Mouse (Mus musculus): ENCODE data around the gene Gmeb2. TPM values are rescaled to one million over a fixed set of nuclear protein-coding genes. Genes with fewer than 3 reads are reported as not detected.

Gmeb2 gene
- polyA plus RNA-seq, 1 experiment from 2014 or later = 19.7 TPM

- Histone ChIP-seq H3K27me3 (peaks cover 50% of the 10 kb centered on the region), H3K4me3 (no peak overlapping the region), H3K27ac (no peak overlapping the region), H3K9ac (no peak overlapping the region), H3K4me1 (no peaks in the 10 kb centered on the region), H3K4me2 (replicated peaks) (peak overlapping the region; percentile 20; the same call in 1 of the 2 replicates), H3K9me3 (no peaks in the 10 kb centered on the region), H3K36me3 (no peaks in the 10 kb centered on the region)
- ATAC-seq (ENCODE audit: insufficient number of reproducible peaks, insufficient read depth, low FRiP score, low TSS enrichment) = peak; percentile 64
- 8% methylated on average over 30 of the region's 30 CpGs for WGBS
These were observed 19.4 kb upstream of the Gmeb2 start for GRCm38 (mm10) chr2:181307144-181307804.

GRCm38 (mm10) chr2:181304944-181305343, 17.1 kb upstream of the Gmeb2 start:
- Histone ChIP-seq H3K27me3 (peaks cover 39% of the 10 kb centered on the region), H3K9me3 (peaks cover 7% of the 10 kb centered on the region; the same call in 1 of the 2 replicates), H3K4me1 (no peaks in the 10 kb centered on the region), H3K9ac (no peak overlapping the region), H3K4me3 (no peak overlapping the region), H3K27ac (no peak overlapping the region), H3K36me3 (peaks cover 18% of the 10 kb centered on the region; the same call in 1 of the 2 replicates), H3K4me2 (replicated peaks) (no peak overlapping the region)
- ATAC-seq (ENCODE audit: insufficient number of reproducible peaks, insufficient read depth, low FRiP score, low TSS enrichment) = no peak
- 80% methylated on average over 1 of the region's 1 CpGs for WGBS

- Histone ChIP-seq H3K9ac (no peak overlapping the region), H3K27me3 (peaks cover 19% of the 10 kb centered on the region), H3K4me2 (replicated peaks) (no peak overlapping the region), H3K4me1 (no peaks in the 10 kb centered on the region), H3K9me3 (peaks cover 7% of the 10 kb centered on the region; the same call in 1 of the 2 replicates), H3K4me3 (no peak overlapping the region), H3K36me3 (peaks cover 18% of the 10 kb centered on the region; the same call in 1 of the 2 replicates), H3K27ac (no peak overlapping the region)
- 29% methylated on average over 3 of the region's 3 CpGs for WGBS
- no peak for ATAC-seq (ENCODE audit: insufficient number of reproducible peaks, insufficient read depth, low FRiP score, low TSS enrichment)
These were observed 14.2 kb upstream of the Gmeb2 start for GRCm38 (mm10) chr2:181302041-181302440.

- no peak for ATAC-seq (ENCODE audit: insufficient number of reproducible peaks, insufficient read depth, low FRiP score, low TSS enrichment)
- Histone ChIP-seq H3K4me1 (peaks cover 17% of the 10 kb centered on the region), H3K27me3 (no peaks in the 10 kb centered on the region), H3K9me3 (no peaks in the 10 kb centered on the region), H3K4me2 (replicated peaks) (no peak overlapping the region), H3K36me3 (peaks cover 2% of the 10 kb centered on the region; the same call in 1 of the 2 replicates), H3K4me3 (no peak overlapping the region), H3K9ac (no peak overlapping the region), H3K27ac (no peak overlapping the region)
- WGBS = 76% methylated on average over 1 of the region's 1 CpGs
These were observed 3.1 kb upstream of the Gmeb2 start for GRCm38 (mm10) chr2:181290937-181291336.

- WGBS = 76% methylated on average over 3 of the region's 3 CpGs
- no peak overlapping the region for H3K27ac ChIP-seq
- no peak for ATAC-seq (ENCODE audit: insufficient number of reproducible peaks, insufficient read depth, low FRiP score, low TSS enrichment)
These were observed 856 bp upstream of the Gmeb2 start for GRCm38 (mm10) chr2:181288691-181289090.

GRCm38 (mm10) chr2:181287338-181287957, 387 bp downstream of the Gmeb2 start:
- peaks cover 17% of the 10 kb centered on the region for H3K4me1 ChIP-seq
- peaks cover 15% of the 10 kb centered on the region for H3K36me3 ChIP-seq
- peak overlapping the region; percentile 62 for H3K4me2 ChIP-seq (replicated peaks)
- H3K9me3 ChIP-seq = no peaks in the 10 kb centered on the region
- H3K27me3 ChIP-seq = no peaks in the 10 kb centered on the region
- WGBS = under 1% methylated on average over 57 of the region's 71 CpGs
- H3K9ac ChIP-seq = peak overlapping the region; percentile 75
- ATAC-seq (ENCODE audit: insufficient number of reproducible peaks, insufficient read depth, low FRiP score, low TSS enrichment) = peak; percentile 75
- H3K4me3 ChIP-seq = peak overlapping the region; percentile 56
- H3K27ac ChIP-seq = peak overlapping the region; percentile 95

More at GRCm38 (mm10) chr2:181288691-181289090, 856 bp upstream of the Gmeb2 start:
- H3K4me3 ChIP-seq = peak overlapping the region; percentile 56
- peak overlapping the region; percentile 52 for H3K4me2 ChIP-seq (replicated peaks)
- peak overlapping the region; percentile 32 for H3K9ac ChIP-seq
- H3K9me3 ChIP-seq = no peaks in the 10 kb centered on the region
- H3K4me1 ChIP-seq = peaks cover 17% of the 10 kb centered on the region
- no peaks in the 10 kb centered on the region for H3K27me3 ChIP-seq
- peaks cover 9% of the 10 kb centered on the region for H3K36me3 ChIP-seq

GRCm38 (mm10) chr2:181286629-181287337, 1.1 kb downstream of the Gmeb2 start:
- no peak for ATAC-seq (ENCODE audit: insufficient number of reproducible peaks, insufficient read depth, low FRiP score, low TSS enrichment)
- peak overlapping the region; percentile 95 for H3K27ac ChIP-seq
- H3K9ac ChIP-seq = peak overlapping the region; percentile 75
- peaks cover 20% of the 10 kb centered on the region for H3K36me3 ChIP-seq
- H3K4me1 ChIP-seq = peaks cover 17% of the 10 kb centered on the region
- H3K9me3 ChIP-seq = no peaks in the 10 kb centered on the region
- no peaks in the 10 kb centered on the region for H3K27me3 ChIP-seq
- peak overlapping the region; percentile 62 for H3K4me2 ChIP-seq (replicated peaks)
- 52% methylated on average over 6 of the region's 6 CpGs for WGBS
- peak overlapping the region; percentile 56 for H3K4me3 ChIP-seq

GRCm38 (mm10) chr2:181279968-181280367, 7.9 kb downstream of the Gmeb2 start:
- H3K4me3 ChIP-seq = no peak overlapping the region
- no peak overlapping the region for H3K27ac ChIP-seq
- H3K4me2 ChIP-seq (replicated peaks) = no peak overlapping the region
- no peaks in the 10 kb centered on the region for H3K27me3 ChIP-seq
- WGBS = 78% methylated on average over 1 of the region's 1 CpGs
- H3K36me3 ChIP-seq = peaks cover 37% of the 10 kb centered on the region
- no peak for ATAC-seq (ENCODE audit: insufficient number of reproducible peaks, insufficient read depth, low FRiP score, low TSS enrichment)
- H3K9ac ChIP-seq = no peak overlapping the region
- H3K9me3 ChIP-seq = no peaks in the 10 kb centered on the region
- no peaks in the 10 kb centered on the region for H3K4me1 ChIP-seq

- no peak overlapping the region for H3K4me3 ChIP-seq
- no peak for ATAC-seq (ENCODE audit: insufficient number of reproducible peaks, insufficient read depth, low FRiP score, low TSS enrichment)
- H3K4me1 ChIP-seq = no peaks in the 10 kb centered on the region
- H3K4me2 ChIP-seq (replicated peaks) = no peak overlapping the region
- H3K9ac ChIP-seq = no peak overlapping the region
- H3K27me3 ChIP-seq = no peaks in the 10 kb centered on the region
- peaks cover 40% of the 10 kb centered on the region for H3K36me3 ChIP-seq
- no peak overlapping the region for H3K27ac ChIP-seq
- WGBS = 73% methylated on average over 3 of the region's 3 CpGs
- H3K9me3 ChIP-seq = no peaks in the 10 kb centered on the region
These were observed 10.0 kb downstream of the Gmeb2 start for GRCm38 (mm10) chr2:181277866-181278265.

GRCm38 (mm10) chr2:181276766-181277165, 11.1 kb downstream of the Gmeb2 start:
- 81% methylated on average over 1 of the region's 1 CpGs for WGBS
- Histone ChIP-seq H3K27ac (no peak overlapping the region), H3K27me3 (no peaks in the 10 kb centered on the region), H3K4me3 (no peak overlapping the region), H3K9me3 (no peaks in the 10 kb centered on the region), H3K9ac (no peak overlapping the region), H3K4me1 (no peaks in the 10 kb centered on the region), H3K36me3 (peaks cover 37% of the 10 kb centered on the region), H3K4me2 (replicated peaks) (no peak overlapping the region)
- no peak for ATAC-seq (ENCODE audit: insufficient number of reproducible peaks, insufficient read depth, low FRiP score, low TSS enrichment)

GRCm38 (mm10) chr2:181274639-181275038, 13.2 kb downstream of the Gmeb2 start:
- H3K27ac ChIP-seq = no peak overlapping the region
- no peak overlapping the region for H3K4me2 ChIP-seq (replicated peaks)
- WGBS = 87% methylated on average over 4 of the region's 4 CpGs
- no peak overlapping the region for H3K4me3 ChIP-seq
- no peak overlapping the region for H3K9ac ChIP-seq
- no peaks in the 10 kb centered on the region for H3K9me3 ChIP-seq
- no peaks in the 10 kb centered on the region for H3K4me1 ChIP-seq
- no peak for ATAC-seq (ENCODE audit: insufficient number of reproducible peaks, insufficient read depth, low FRiP score, low TSS enrichment)
- H3K27me3 ChIP-seq = no peaks in the 10 kb centered on the region
- peaks cover 55% of the 10 kb centered on the region for H3K36me3 ChIP-seq

All from embryonic facial prominence, embryonic 12.5 days (tissue).